Mouse (Mus musculus): ENCODE data around the gene Kif3a. TPM values are rescaled to one million over a fixed set of nuclear protein-coding genes. Genes with fewer than 3 reads are reported as not detected.

Gene Kif3a
- polyA plus RNA-seq, 1 experiment from 2014 or later, result 48.2 TPM

DNA sequence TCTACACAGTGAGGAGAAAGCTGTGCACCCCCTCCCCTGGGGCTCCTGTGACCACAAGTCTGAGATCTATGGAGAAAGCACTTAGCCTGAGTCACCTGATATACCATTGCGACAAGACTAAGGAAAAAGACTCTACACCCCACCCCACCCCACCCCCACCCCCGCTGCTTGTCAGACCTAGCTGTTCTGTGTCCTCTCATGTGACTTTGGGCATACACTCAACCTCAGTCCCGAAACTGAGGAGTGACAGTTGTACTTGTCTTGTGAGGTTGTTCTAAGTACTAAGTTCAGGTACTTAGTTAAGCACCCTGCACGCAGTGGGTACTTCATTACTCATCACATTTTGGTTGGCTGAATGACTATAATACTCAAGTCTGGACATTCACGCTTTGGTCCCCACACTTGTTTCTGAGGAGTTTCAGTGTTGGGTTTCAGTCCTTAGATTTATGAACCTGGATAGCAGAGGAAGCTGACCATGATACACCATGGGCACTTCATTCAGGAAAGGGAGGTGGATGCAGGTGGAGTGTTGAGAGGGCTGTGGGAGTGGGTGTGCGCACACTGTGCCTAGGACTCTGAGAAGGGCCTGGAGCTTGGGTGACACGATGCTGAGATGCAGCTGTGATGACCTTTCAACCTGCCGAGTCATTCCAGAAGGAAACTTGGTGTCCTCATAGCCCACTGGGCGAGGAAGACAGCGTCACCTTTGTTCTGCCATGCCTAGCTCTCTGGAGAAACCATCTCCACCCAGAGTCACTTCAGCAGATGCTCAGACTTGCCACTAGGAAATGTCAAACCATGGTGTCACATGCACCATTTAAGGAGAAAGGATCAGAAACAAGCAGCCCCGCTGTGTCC, 54.6 kb downstream of the Kif3a start:
- H3K4me2 ChIP-seq (replicated peaks), result no peak overlapping the region
- WGBS, result 90% methylated on average over 11 of the region's 11 CpGs
- no peaks in the 10 kb centered on the region for H3K9me3 ChIP-seq
- no peak overlapping the region for H3K4me3 ChIP-seq (replicated peaks)
- no peaks in the 10 kb centered on the region for H3K36me3 ChIP-seq
- no peaks in the 10 kb centered on the region for H3K4me1 ChIP-seq (replicated peaks)
- no peak for ATAC-seq
- no peaks in the 10 kb centered on the region for H3K27me3 ChIP-seq (replicated peaks)
- no peak overlapping the region for H3K9ac ChIP-seq
- no peak overlapping the region for H3K27ac ChIP-seq

DNA sequence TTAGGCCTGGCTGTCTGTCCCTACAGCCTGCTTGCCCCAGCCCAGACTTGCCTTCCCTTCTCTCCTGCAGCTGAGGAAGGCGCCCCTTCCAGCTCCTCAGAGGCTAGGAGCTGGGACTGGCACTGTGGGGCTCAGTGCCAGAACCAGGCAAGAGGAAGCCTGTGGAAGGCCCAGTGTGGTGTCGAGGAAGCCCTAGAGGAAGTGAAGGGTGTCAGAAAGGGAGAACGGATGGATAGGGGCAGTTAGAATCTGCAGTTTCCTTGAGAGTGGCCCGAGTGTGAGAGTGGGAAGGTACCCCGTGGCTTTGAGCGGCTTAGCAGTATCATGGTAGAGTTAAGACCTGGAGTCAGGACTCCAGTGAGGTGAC, 55.2 kb downstream of the Kif3a start:
- no peak overlapping the region for H3K9ac ChIP-seq
- H3K27me3 ChIP-seq (replicated peaks), result no peaks in the 10 kb centered on the region
- no peaks in the 10 kb centered on the region for H3K9me3 ChIP-seq
- no peak for ATAC-seq
- H3K27ac ChIP-seq, result no peak overlapping the region
- no peaks in the 10 kb centered on the region for H3K36me3 ChIP-seq
- no peaks in the 10 kb centered on the region for H3K4me1 ChIP-seq (replicated peaks)
- H3K4me2 ChIP-seq (replicated peaks), result no peak overlapping the region
- H3K4me3 ChIP-seq (replicated peaks), result no peak overlapping the region
- WGBS, result 75% methylated on average over 6 of the region's 6 CpGs

DNA sequence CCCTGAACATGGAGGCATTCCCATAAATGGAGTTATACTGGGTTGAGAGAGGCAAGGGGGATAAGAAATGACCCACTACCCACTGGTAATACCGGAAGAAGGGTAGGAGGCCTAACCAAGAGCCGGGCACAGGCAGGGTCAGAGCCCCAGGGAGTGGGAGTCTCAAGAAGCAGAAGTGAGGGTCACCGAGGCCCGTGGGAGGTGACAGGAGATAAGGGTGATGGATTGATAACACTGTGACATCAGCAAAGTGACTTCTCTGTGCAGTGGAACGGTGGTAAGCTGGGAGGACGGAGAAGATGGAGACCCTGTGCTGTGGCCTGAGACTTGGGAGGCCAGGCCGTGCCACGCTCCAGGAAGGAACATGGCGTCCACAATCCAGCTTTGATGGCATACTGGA, 56.4 kb downstream of the Kif3a start:
- Histone ChIP-seq H3K9ac (no peak overlapping the region), H3K4me2 (replicated peaks) (no peak overlapping the region), H3K36me3 (no peaks in the 10 kb centered on the region), H3K4me1 (replicated peaks) (no peaks in the 10 kb centered on the region), H3K27me3 (replicated peaks) (no peaks in the 10 kb centered on the region), H3K27ac (no peak overlapping the region), H3K4me3 (replicated peaks) (no peak overlapping the region), H3K9me3 (no peaks in the 10 kb centered on the region)
- 78% methylated on average over 9 of the region's 9 CpGs for WGBS
- no peak for ATAC-seq

DNA sequence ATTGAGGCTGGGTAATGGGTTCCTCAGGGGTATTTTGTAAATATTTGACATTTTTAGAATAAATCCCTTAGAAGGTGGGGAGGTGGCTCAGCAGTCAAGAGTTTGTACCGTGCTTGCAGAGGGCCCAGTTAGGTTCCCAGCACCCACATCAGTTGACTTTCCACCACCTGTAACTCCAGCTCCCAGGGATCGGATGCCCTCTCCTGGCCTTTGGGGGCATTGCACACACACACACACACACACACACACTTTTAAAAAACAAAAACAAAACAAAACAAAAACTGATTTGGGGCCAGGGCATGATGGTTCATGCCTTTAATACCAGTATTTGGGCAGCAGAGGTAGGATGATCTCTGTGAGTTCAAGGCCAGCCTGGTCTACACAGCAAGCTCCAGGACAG, 56.9 kb downstream of the Kif3a start:
- H3K27ac ChIP-seq, result no peak overlapping the region
- no peaks in the 10 kb centered on the region for H3K9me3 ChIP-seq
- 95% methylated on average over 2 of the region's 2 CpGs for WGBS
- H3K4me1 ChIP-seq (replicated peaks), result no peaks in the 10 kb centered on the region
- ATAC-seq, result no peak
- no peak overlapping the region for H3K9ac ChIP-seq
- H3K27me3 ChIP-seq (replicated peaks), result no peaks in the 10 kb centered on the region
- H3K4me2 ChIP-seq (replicated peaks), result no peak overlapping the region
- H3K36me3 ChIP-seq, result no peaks in the 10 kb centered on the region
- H3K4me3 ChIP-seq (replicated peaks), result no peak overlapping the region

DNA sequence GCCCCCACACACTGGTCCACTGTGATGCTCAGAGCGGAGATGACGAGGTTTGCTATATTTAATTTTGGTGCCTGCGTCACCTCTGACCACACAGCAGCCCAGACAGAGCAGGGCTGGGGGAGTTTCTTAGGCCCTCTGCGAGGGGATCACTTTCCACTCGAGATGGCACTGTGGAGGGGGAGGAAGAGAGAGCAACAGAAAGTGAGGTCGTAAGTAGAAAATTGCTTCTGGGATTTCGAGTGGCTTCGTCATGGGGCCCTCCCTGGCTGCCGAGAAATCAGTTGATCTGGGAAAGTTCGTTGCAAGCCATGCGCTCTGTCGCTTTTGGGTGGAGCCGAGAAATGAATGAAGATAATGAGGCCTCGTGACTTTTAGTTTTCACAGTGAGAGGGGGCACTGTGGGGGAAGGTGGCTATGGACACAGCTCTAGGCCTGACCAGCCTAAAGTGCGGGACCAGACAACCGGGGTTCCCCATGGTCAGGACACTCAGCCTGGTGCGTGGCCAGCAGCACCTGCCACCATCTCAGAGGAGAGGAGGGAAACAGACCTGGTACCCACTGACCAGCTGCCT, 59.7 kb downstream of the Kif3a start:
- Histone ChIP-seq H3K9me3 (no peaks in the 10 kb centered on the region), H3K4me2 (replicated peaks) (no peak overlapping the region), H3K9ac (no peak overlapping the region), H3K4me1 (replicated peaks) (no peaks in the 10 kb centered on the region), H3K27ac (no peak overlapping the region), H3K27me3 (replicated peaks) (no peaks in the 10 kb centered on the region), H3K4me3 (replicated peaks) (no peak overlapping the region), H3K36me3 (no peaks in the 10 kb centered on the region)
- no peak for ATAC-seq
- 64% methylated on average over 17 of the region's 17 CpGs for WGBS

DNA sequence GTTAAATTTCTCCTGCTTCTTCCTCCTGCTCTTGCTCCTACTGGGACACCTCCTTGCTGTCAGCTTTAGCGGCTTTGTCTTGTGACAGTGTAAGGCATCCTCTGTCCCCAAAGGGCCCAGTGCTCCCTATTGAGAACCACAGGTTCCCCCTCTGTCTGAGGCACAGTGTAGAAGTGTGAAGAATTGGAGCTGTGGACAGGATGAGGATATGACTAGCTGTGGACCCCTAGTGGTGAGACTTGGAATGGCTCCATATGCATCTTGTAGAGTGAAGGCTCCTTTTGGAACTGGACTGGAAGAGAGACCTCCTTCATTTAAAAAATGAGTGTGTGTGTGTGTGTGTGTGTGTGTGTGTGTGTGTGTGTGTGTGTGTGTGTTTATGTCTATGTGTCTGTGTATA, 60.7 kb downstream of the Kif3a start:
- ATAC-seq, result peak; percentile 51; the same call in 1 of the 2 replicates
- H3K9ac ChIP-seq, result no peak overlapping the region
- H3K9me3 ChIP-seq, result no peaks in the 10 kb centered on the region
- H3K4me1 ChIP-seq (replicated peaks), result no peaks in the 10 kb centered on the region
- H3K27ac ChIP-seq, result no peak overlapping the region
- no peaks in the 10 kb centered on the region for H3K36me3 ChIP-seq
- H3K27me3 ChIP-seq (replicated peaks), result no peaks in the 10 kb centered on the region
- 31% methylated on average over 1 of the region's 1 CpGs for WGBS
- H3K4me3 ChIP-seq (replicated peaks), result no peak overlapping the region
- no peak overlapping the region for H3K4me2 ChIP-seq (replicated peaks)

DNA sequence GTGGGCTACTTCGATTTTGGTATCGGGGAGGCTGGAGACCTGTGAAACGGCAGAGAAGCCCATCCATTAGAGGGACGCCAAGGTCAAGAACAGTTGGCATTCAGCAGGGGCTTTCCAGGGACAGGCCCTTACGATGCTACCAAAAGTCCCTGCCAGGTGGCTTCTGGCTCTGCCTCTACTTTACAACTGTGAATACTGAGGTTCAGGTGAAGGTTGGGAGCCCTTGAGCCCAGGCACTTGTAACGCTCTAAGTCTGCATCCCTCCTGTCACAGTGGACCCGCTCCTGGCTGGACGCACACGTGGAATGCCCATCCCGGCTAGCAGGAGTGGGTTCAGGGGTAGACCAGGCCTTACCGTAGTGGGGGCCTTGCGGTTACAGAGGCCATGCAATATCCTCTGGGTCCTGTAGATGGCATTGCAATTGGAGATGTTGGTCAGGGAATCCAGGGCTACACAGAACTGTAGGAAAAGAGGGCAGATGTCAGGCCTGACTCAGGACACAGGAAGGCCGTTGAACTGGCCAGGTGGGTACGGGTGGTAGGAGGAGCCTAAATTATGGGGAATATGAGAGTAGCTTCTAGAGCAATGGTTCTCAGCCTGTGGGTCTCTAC, 65.0 kb downstream of the Kif3a start:
- no peak overlapping the region for H3K4me2 ChIP-seq (replicated peaks)
- no peak for ATAC-seq
- no peaks in the 10 kb centered on the region for H3K9me3 ChIP-seq
- no peak overlapping the region for H3K27ac ChIP-seq
- no peaks in the 10 kb centered on the region for H3K36me3 ChIP-seq
- H3K4me1 ChIP-seq (replicated peaks), result peaks cover 7% of the 10 kb centered on the region
- H3K4me3 ChIP-seq (replicated peaks), result no peak overlapping the region
- no peak overlapping the region for H3K9ac ChIP-seq
- peaks cover 17% of the 10 kb centered on the region for H3K27me3 ChIP-seq (replicated peaks)
- 74% methylated on average over 14 of the region's 14 CpGs for WGBS

DNA sequence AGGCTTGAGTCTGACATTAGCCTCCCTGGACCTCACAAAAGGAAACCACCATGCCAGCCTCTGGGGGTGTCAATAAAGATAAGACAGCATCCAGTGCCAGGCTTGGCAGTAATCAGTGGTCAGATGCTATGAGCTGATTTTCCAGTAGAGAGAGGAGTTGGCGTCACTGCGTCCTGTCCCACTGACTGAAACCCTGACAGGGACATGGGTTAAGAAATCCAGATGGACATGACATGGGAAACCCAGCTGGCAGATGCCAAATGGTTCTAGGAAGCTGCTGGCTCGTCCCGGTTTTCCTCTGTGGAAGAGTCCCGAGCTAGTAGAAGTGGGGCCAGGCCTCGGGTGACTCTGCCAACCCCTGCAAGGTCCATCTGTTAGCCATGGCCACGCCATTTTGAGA, 66.5 kb downstream of the Kif3a start:
- Histone ChIP-seq H3K4me1 (replicated peaks) (peaks cover 7% of the 10 kb centered on the region), H3K27ac (no peak overlapping the region), H3K9me3 (no peaks in the 10 kb centered on the region), H3K4me2 (replicated peaks) (no peak overlapping the region), H3K4me3 (replicated peaks) (no peak overlapping the region), H3K9ac (no peak overlapping the region), H3K27me3 (replicated peaks) (peaks cover 20% of the 10 kb centered on the region), H3K36me3 (no peaks in the 10 kb centered on the region)
- WGBS, result 86% methylated on average over 7 of the region's 7 CpGs
- no peak for ATAC-seq

DNA sequence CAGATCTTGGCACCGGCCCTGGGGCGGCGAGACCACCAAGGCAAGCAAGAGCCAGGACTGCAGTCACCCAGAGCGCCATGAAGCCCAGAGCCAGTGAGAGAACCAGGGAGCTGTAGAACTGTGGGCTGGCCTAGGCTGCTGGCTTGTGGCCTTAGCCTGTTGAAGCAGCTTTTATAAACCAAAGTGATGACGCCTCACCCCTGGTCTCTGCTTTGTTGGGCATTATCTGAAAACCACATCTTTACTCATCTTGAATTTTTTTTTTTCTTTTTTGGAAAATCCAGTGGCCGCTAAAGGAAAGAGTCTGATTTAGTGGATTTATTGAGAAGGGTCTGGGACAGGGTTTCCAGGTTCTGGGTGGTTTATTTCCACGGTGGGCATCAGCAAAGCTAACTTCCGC, 67.4 kb downstream of the Kif3a start, which contains the start of gene Il13:
Gene Il13 (minus strand): TSS at position 147 of the 400 bp plus-strand sequence.
- ATAC-seq, result no peak
- Histone ChIP-seq H3K27ac (no peak within 1 kb of the TSS), H3K4me3 (replicated peaks) (no peak within 1 kb of the TSS), H3K36me3 (no peaks in the 10 kb centered on the region), H3K4me1 (replicated peaks) (peaks cover 7% of the 10 kb centered on the region), H3K9ac (no peak within 1 kb of the TSS), H3K4me2 (replicated peaks) (no peak within 1 kb of the TSS), H3K27me3 (replicated peaks) (peaks cover 20% of the 10 kb centered on the region), H3K9me3 (no peaks in the 10 kb centered on the region)
- WGBS, result 92% methylated on average over 8 of the region's 8 CpGs

DNA sequence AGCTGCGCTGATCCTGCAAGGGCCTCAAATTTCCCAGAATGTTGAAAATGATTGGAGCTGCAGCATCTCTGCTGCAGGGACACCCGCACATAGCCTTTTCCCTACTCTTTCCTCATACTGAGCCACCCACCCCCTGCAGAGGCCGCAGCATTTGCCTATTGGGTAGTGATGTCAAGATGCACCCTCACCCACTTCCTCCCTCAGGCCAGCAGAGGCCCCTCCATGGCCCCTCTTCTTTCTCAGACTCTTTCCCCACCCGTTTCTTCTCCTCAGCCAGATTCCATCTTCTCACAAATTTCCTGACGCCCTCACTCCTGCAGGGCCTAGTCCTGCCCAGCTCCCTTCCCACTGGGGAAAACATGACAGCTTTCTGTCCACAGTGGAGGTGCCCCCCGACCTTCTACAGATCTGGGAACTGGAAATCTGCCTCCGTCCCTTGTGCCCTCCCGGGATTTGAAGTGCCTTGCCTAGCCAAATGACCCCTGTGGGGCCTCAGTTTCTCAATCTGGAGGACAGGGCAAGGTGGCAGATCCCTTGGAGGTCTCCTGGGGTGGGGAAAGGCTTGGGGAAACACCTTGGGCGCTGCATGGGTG, 68.5 kb downstream of the Kif3a start:
- ATAC-seq, result no peak
- peak overlapping the region; percentile 83 for H3K4me2 ChIP-seq (replicated peaks)
- 45% methylated on average over 9 of the region's 9 CpGs for WGBS

DNA sequence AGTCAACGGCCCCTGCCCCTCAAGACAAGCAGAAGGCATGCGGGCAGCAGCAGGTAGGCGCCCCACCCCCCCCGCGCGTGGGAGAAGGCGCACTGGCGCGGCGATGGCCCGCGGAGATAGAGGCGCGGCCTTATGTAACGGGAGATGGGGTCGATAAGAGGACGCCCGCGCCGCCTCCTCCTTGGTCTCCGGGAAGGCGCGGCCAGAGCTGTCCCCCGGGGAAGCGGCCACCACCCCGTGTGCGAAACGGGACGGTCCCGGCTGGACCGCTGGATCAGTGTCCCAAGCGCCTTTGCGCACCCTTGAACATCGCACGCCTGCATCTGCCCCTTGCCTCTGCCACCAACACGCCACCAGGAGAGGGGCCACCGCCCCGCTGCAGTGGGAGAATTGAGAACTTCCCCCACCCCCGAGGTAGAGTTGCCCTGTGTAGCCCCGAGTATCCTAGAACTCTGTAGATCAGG, 69.0 kb downstream of the Kif3a start:
- H3K9ac ChIP-seq, result peak overlapping the region; percentile 32; the same call in 1 of the 2 replicates
- peak overlapping the region; percentile 33 for H3K4me3 ChIP-seq (replicated peaks)
- no peaks in the 10 kb centered on the region for H3K36me3 ChIP-seq
- peaks cover 7% of the 10 kb centered on the region for H3K4me1 ChIP-seq (replicated peaks)
- WGBS, result under 1% methylated on average over 40 of the region's 40 CpGs
- H3K4me2 ChIP-seq (replicated peaks), result peak overlapping the region; percentile 83
- ATAC-seq, result no peak
- H3K27ac ChIP-seq, result no peak overlapping the region
- H3K9me3 ChIP-seq, result no peaks in the 10 kb centered on the region
- H3K27me3 ChIP-seq (replicated peaks), result peaks cover 20% of the 10 kb centered on the region

More for the DNA sequence above, 68.5 kb downstream of the Kif3a start:
- Histone ChIP-seq H3K27ac (no peak overlapping the region), H3K36me3 (no peaks in the 10 kb centered on the region), H3K9me3 (no peaks in the 10 kb centered on the region), H3K9ac (peak overlapping the region; percentile 32; the same call in 1 of the 2 replicates), H3K4me1 (replicated peaks) (peaks cover 7% of the 10 kb centered on the region), H3K27me3 (replicated peaks) (peaks cover 20% of the 10 kb centered on the region), H3K4me3 (replicated peaks) (peak overlapping the region; percentile 33)

DNA sequence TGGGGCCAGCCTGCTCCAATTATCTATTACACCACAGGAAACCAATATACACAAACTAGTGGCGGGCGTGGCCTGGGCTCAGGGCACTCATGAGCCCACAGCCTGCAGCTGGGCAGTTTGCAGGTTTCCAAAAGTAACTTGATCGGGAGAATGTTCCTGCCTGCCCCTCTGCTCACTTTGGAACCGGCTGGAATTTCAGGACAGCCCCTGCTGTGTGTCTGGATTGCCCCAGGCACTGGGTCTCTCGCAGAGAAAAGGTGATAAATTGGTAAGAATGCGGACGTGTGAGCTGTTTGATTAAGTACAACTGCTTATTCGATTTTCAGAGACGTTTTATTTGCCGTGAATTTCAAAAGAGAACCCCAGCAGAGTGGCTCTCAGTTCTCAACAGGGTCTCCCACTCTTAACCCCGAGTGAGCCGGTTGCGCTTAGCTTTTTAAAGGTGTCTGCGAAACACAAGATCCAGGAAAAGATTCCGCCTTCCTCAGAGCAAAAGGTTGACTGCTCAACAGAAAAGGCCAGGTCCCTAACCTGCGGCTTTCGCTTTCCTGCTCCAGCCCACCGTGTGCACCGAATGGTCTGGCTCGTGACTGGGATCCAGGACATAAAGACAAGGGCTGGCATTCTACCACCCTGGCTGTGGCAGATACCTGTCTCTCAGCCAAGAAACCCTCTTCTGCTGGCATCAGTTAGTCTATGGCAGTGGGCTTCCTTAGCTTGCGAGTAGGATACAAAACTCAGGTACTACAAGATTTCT, 70.0 kb downstream of the Kif3a start:
- Histone ChIP-seq H3K27me3 (replicated peaks) (peaks cover 20% of the 10 kb centered on the region), H3K4me3 (replicated peaks) (no peak overlapping the region), H3K4me2 (replicated peaks) (no peak overlapping the region), H3K4me1 (replicated peaks) (peaks cover 7% of the 10 kb centered on the region), H3K36me3 (no peaks in the 10 kb centered on the region), H3K9me3 (no peaks in the 10 kb centered on the region), H3K27ac (no peak overlapping the region), H3K9ac (no peak overlapping the region)
- WGBS, result 24% methylated on average over 21 of the region's 21 CpGs
- ATAC-seq, result no peak
